Mouse (Mus musculus): ENCODE results near the gene Gmpr2. TPM values are rescaled to one million over a fixed set of nuclear protein-coding genes. Genes with fewer than 3 reads are reported as not detected.

The Gmpr2 gene
- polyA plus RNA-seq, 1 experiment: 15.9 TPM

DNA sequence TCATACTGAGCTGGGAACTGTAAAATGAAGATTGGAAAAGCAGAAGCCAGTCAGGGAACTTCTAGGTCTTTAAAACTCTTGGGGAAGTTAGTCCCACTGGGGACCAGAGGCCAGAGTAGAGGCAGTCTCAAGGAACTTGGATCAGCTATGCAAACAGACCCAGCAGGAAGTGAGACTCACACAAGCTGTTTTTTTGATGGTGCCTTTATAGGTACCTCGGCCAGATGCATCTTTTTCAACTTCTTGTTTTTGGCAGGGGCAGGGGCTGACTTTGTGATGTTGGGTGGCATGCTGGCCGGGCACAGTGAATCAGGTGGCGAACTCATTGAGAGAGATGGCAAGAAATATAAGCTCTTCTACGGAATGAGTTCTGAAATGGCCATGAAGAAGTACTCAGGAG is 5.9 kb downstream of the Gmpr2 start:
- no peak for DNase-seq (ENCODE audit: low read depth in 1 of 2, low spot score in 2 of 2)
- no peaks in the 10 kb centered on the region for H3K27me3 ChIP-seq (ENCODE audit: control insufficient read depth, insufficient read depth, low read length)
- peaks cover 5% of the 10 kb centered on the region; the same call in 1 of the 2 replicates for H3K4me1 ChIP-seq (ENCODE audit: control insufficient read depth, insufficient read depth, insufficient read length)
- WGBS: 65% methylated on average over 4 of the region's 4 CpGs
- peaks cover 21% of the 10 kb centered on the region for H3K36me3 ChIP-seq (ENCODE audit: control insufficient read depth, insufficient read depth, low read length)
- H3K4me3 ChIP-seq (ENCODE audit: extremely low read depth, insufficient read depth, insufficient read length): no peak overlapping the region
- no peak overlapping the region; the same call in 1 of the 2 replicates for H3K27ac ChIP-seq (ENCODE audit: insufficient read depth, low read length)
- TF ChIP-seq POLR2A (IDR thresholded peaks at IDR 0.05; ENCODE audit: low read depth, low read length) (no peak), CTCF (IDR thresholded peaks at IDR 0.05; ENCODE audit: extremely low read depth, insufficient read depth, insufficient read length, insufficient replicate concordance) (no peak)

DNA sequence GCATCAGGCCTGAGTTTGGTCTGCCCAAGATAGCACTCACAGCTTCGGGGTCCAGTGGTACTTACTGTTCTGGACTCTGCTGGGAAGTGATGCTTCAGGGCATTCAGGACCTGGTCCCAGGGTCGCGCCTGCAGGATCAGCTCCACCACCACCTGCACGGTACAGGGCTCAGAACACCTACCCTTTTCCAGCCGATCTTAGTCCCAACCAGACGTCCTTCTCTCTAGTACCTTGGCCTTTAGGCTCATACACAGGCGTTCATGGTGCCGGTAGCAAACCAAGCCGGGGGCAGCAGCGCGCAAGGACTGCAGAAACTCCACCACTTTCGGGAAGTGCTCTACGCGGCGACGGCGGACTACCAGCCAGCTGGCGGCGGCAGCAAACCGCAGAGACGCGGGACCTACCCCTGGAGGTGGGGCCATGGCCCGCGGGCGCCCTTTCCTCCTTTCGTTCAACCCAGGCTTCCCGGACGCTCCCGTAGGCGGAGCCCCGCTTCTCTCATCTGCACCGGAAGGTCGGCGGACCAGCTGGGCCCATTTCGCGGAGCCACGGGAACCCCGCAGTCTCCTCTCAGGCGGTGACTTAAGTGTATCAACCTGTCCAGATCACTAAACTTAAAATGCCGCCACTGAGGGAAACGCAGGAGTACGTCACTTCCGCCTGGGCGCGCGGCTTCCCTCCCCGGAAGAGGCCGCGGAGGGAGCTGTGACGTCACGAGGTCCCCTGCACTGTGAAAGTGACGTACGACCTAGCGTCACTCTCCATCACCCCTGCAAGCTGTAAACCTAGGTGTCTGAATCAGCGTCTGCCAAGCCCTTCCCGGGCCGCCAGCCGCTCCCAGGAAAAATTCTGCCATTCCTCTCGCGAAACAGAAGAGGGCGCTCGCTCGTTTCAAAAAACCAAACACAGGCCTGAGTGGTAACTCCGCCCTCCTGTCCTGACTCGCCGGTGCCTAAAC is 9.7 kb downstream of the Gmpr2 start, which contains the start of gene Tinf2:
Gene Tinf2 (minus strand): TSS at position 661 of the 958 bp plus-strand sequence.
- peaks cover 3% of the 10 kb centered on the region; the same call in 1 of the 2 replicates for H3K4me1 ChIP-seq (ENCODE audit: control insufficient read depth, insufficient read depth, insufficient read length)
- peak within 1 kb of the TSS; percentile 74 for H3K4me3 ChIP-seq (ENCODE audit: extremely low read depth, insufficient read depth, insufficient read length)
- peak within 1 kb of the TSS; percentile 90 for H3K27ac ChIP-seq (ENCODE audit: insufficient read depth, low read length)
- TF ChIP-seq POLR2A (IDR thresholded peaks at IDR 0.05; ENCODE audit: low read depth, low read length) (no peak), CTCF (IDR thresholded peaks at IDR 0.05; ENCODE audit: extremely low read depth, insufficient read depth, insufficient read length, insufficient replicate concordance) (peak; percentile 64; the same call in 1 of the 2 replicates)
- peak; percentile 88 to 94 for DNase-seq (ENCODE audit: low read depth in 1 of 2, low spot score in 2 of 2)
- no peaks in the 10 kb centered on the region for H3K27me3 ChIP-seq (ENCODE audit: control insufficient read depth, insufficient read depth, low read length)
- peaks cover 20% of the 10 kb centered on the region for H3K36me3 ChIP-seq (ENCODE audit: control insufficient read depth, insufficient read depth, low read length)
- WGBS: under 1% methylated on average over 66 of the region's 66 CpGs

DNA sequence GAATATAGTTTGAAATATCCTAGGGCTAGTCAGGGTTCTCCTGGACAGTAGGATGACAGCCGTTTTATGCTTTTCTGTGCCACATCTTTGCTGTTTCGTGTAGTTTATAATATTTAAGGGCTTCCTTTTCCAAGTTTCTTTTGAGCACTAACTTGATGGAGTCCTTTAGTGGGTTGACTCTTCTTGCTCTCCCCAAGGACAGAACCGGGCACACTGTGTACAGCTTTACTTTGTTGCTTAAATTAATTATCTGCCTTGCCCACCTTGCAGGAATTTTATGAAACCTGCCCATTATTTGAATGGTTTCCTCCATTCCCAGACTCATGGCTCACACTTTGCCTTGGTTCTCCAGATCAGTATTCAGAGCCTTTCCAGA is 10.4 kb downstream of the Gmpr2 start:
- H3K4me3 ChIP-seq (ENCODE audit: extremely low read depth, insufficient read depth, insufficient read length): peak overlapping the region; percentile 74
- H3K27me3 ChIP-seq (ENCODE audit: control insufficient read depth, insufficient read depth, low read length): no peaks in the 10 kb centered on the region
- WGBS: 8% methylated on average over 3 of the region's 3 CpGs
- peaks cover 3% of the 10 kb centered on the region; the same call in 1 of the 2 replicates for H3K4me1 ChIP-seq (ENCODE audit: control insufficient read depth, insufficient read depth, insufficient read length)
- no peak for DNase-seq (ENCODE audit: low read depth in 1 of 2, low spot score in 2 of 2)
- peaks cover 18% of the 10 kb centered on the region for H3K36me3 ChIP-seq (ENCODE audit: control insufficient read depth, insufficient read depth, low read length)
- no peak overlapping the region for H3K27ac ChIP-seq (ENCODE audit: insufficient read depth, low read length)
- TF ChIP-seq POLR2A (IDR thresholded peaks at IDR 0.05; ENCODE audit: low read depth, low read length) (no peak), CTCF (IDR thresholded peaks at IDR 0.05; ENCODE audit: extremely low read depth, insufficient read depth, insufficient read length, insufficient replicate concordance) (no peak)

DNA sequence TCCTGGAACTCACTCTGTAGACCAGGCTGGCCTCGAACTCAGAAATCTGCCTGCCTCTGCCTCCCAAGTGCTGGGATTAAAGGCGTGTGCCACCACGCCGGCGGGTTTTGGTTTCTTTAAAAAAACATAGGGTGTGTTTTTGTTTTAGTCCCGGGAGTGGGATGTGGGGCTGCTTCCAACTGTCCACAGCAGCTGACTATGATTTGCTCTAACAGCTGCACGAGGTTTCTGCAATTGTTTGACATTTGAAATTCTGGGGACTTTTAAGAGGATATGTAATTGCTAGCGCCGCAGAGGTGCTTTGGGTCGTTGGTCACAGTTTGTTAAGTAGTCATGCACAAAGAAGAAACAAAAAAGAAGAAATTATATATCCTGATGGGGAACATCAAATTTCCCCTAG is 17.7 kb downstream of the Gmpr2 start:
- H3K4me3 ChIP-seq (ENCODE audit: extremely low read depth, insufficient read depth, insufficient read length): no peak overlapping the region
- no peaks in the 10 kb centered on the region for H3K4me1 ChIP-seq (ENCODE audit: control insufficient read depth, insufficient read depth, insufficient read length)
- TF ChIP-seq CTCF (IDR thresholded peaks at IDR 0.05; ENCODE audit: extremely low read depth, insufficient read depth, insufficient read length, insufficient replicate concordance): no peak
- no peak for TF ChIP-seq POLR2A (IDR thresholded peaks at IDR 0.05; ENCODE audit: low read depth, low read length)
- no peaks in the 10 kb centered on the region for H3K36me3 ChIP-seq (ENCODE audit: control insufficient read depth, insufficient read depth, low read length)
- no peaks in the 10 kb centered on the region for H3K27me3 ChIP-seq (ENCODE audit: control insufficient read depth, insufficient read depth, low read length)
- 75% methylated on average over 10 of the region's 10 CpGs for WGBS
- DNase-seq (ENCODE audit: low read depth in 1 of 2, low spot score in 2 of 2): no peak
- H3K27ac ChIP-seq (ENCODE audit: insufficient read depth, low read length): no peak overlapping the region

DNA sequence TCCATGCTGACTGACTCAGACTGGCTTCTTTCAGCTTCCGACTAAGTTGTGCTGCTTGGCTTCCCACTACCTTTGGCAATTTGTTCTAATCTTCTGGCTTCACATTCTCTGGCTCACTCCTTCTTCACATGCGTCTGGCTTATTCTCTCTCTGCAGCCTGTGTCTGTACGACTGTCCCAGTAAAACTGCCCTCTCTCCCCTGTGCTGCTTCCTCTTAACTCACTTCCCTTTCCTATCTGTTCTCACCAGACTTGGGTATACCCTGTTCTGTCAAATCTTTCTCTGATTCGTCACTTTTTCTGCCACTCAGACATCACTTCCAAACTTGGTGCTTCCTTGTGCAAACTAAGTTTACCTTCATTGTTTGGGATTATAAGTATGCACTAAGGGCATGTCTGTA is 25.5 kb downstream of the Gmpr2 start:
- Histone ChIP-seq H3K4me1 (ENCODE audit: control insufficient read depth, insufficient read depth, insufficient read length) (no peaks in the 10 kb centered on the region), H3K36me3 (ENCODE audit: control insufficient read depth, insufficient read depth, low read length) (no peaks in the 10 kb centered on the region), H3K4me3 (ENCODE audit: extremely low read depth, insufficient read depth, insufficient read length) (no peak overlapping the region), H3K27me3 (ENCODE audit: control insufficient read depth, insufficient read depth, low read length) (no peaks in the 10 kb centered on the region), H3K27ac (ENCODE audit: insufficient read depth, low read length) (no peak overlapping the region)
- 56% methylated on average over 4 of the region's 4 CpGs for WGBS
- no peak for TF ChIP-seq POLR2A (IDR thresholded peaks at IDR 0.05; ENCODE audit: low read depth, low read length)
- no peak for TF ChIP-seq CTCF (IDR thresholded peaks at IDR 0.05; ENCODE audit: extremely low read depth, insufficient read depth, insufficient read length, insufficient replicate concordance)
- no peak for DNase-seq (ENCODE audit: low read depth in 1 of 2, low spot score in 2 of 2)

DNA sequence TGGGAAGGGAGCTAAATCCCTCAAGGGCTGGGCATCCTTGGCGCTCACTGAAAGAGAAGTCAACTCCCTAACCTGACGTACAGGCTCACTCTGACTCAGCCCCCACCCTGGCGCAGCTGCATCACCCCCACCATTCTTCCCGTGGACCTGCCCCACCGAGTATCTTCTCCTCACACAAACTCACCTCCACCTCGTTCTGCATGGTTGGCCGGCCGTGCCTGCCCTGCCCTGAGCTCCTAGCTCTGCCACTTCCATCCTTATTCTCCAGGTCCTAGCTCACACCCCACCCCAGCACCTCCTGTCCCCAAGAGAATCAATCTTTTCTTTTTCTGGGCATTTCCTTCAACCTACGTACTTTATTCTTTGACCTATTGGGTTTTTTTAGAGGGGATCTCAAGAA is 29.4 kb downstream of the Gmpr2 start:
- Histone ChIP-seq H3K27me3 (ENCODE audit: control insufficient read depth, insufficient read depth, low read length) (no peaks in the 10 kb centered on the region), H3K36me3 (ENCODE audit: control insufficient read depth, insufficient read depth, low read length) (no peaks in the 10 kb centered on the region), H3K4me3 (ENCODE audit: extremely low read depth, insufficient read depth, insufficient read length) (no peak overlapping the region), H3K4me1 (ENCODE audit: control insufficient read depth, insufficient read depth, insufficient read length) (no peaks in the 10 kb centered on the region), H3K27ac (ENCODE audit: insufficient read depth, low read length) (no peak overlapping the region)
- TF ChIP-seq POLR2A (IDR thresholded peaks at IDR 0.05; ENCODE audit: low read depth, low read length): no peak
- no peak for TF ChIP-seq CTCF (IDR thresholded peaks at IDR 0.05; ENCODE audit: extremely low read depth, insufficient read depth, insufficient read length, insufficient replicate concordance)
- DNase-seq (ENCODE audit: low read depth in 1 of 2, low spot score in 2 of 2): no peak
- 80% methylated on average over 9 of the region's 9 CpGs for WGBS

DNA sequence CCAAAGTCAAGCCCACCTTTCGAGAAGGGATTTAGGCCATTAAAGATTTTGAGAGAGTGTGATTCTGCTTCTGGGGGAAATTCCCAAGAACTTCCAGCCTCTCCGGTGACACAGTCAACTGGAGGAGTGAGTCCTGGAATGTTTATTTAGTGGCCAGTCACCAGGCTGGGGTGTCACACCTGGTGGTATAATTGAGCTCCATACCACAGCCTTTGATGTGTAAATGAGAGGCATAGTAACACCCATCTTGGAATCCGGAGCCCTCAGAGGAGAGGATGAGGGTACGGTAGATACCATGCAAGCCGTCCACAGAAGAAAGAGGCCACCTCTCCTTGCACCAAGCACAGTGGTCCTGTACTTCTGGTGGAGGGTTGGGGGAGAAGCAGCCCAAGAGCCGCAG is 31.0 kb downstream of the Gmpr2 start:
- H3K27me3 ChIP-seq (ENCODE audit: control insufficient read depth, insufficient read depth, low read length): no peaks in the 10 kb centered on the region
- WGBS: 90% methylated on average over 6 of the region's 6 CpGs

More for the DNA sequence above, 31.0 kb downstream of the Gmpr2 start:
- DNase-seq (ENCODE audit: low read depth in 1 of 2, low spot score in 2 of 2): no peak
- Histone ChIP-seq H3K27ac (ENCODE audit: insufficient read depth, low read length) (no peak overlapping the region), H3K36me3 (ENCODE audit: control insufficient read depth, insufficient read depth, low read length) (no peaks in the 10 kb centered on the region), H3K4me1 (ENCODE audit: control insufficient read depth, insufficient read depth, insufficient read length) (no peaks in the 10 kb centered on the region), H3K4me3 (ENCODE audit: extremely low read depth, insufficient read depth, insufficient read length) (no peak overlapping the region)
- TF ChIP-seq POLR2A (IDR thresholded peaks at IDR 0.05; ENCODE audit: low read depth, low read length): no peak
- TF ChIP-seq CTCF (IDR thresholded peaks at IDR 0.05; ENCODE audit: extremely low read depth, insufficient read depth, insufficient read length, insufficient replicate concordance): no peak

Measured in spleen, adult 2 months (tissue).